Mouse (Mus musculus) ovary, adult 18-20 months (tissue): ENCODE measurements around the gene Mrpl28.
A peak's percentile ranks its signal among the peaks of the same experiment; 100 is the strongest.

ENCODE experiments used
- DNase-seq: peaks from one replicate; pipeline ENCODE4 v3.0.0; 2022; ENCODE audit warnings: low spot score, mixed read lengths

The Mrpl28 gene

GRCm38 (mm10) chr17:26115956-26116487 lies 7.3 kb upstream of the Mrpl28 start:
- no peak for DNase-seq

DNA sequence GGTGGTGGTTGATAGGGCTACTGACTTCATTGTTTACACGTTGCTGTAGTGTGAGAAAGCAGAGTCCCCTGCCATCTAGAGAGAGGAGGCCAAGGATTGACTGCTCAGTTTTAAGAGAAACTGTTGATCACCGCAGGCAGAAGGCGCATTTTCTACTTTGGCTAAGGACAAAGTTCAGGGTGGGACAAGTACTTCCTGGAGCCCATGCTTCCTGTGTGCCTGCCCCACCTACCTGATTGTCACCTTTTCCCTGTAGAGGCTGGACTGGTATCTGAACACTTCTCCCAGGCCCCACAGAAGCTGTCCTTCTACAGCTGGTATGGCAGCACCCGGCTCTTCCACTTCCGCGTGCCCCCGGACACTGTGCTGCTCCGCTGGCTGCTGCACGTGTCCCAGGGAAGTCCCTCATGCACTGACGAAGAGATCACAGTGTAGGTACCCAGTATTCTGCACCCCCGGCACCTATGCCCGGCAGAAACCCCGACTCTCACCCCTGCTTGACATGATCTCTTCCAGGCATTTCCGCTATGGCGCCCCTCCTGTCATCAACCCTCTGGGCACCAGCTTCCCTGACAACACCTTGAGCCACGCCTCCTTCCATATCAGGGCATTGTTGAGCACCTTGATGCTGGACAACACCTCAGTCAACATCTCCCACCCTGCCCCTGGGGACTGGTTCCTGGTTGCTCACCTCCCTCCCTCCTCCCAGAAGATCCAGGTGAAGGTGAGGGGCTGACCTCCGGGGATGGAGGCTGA lies 6.6 kb upstream of the Mrpl28 start:
- no peak for DNase-seq

DNA sequence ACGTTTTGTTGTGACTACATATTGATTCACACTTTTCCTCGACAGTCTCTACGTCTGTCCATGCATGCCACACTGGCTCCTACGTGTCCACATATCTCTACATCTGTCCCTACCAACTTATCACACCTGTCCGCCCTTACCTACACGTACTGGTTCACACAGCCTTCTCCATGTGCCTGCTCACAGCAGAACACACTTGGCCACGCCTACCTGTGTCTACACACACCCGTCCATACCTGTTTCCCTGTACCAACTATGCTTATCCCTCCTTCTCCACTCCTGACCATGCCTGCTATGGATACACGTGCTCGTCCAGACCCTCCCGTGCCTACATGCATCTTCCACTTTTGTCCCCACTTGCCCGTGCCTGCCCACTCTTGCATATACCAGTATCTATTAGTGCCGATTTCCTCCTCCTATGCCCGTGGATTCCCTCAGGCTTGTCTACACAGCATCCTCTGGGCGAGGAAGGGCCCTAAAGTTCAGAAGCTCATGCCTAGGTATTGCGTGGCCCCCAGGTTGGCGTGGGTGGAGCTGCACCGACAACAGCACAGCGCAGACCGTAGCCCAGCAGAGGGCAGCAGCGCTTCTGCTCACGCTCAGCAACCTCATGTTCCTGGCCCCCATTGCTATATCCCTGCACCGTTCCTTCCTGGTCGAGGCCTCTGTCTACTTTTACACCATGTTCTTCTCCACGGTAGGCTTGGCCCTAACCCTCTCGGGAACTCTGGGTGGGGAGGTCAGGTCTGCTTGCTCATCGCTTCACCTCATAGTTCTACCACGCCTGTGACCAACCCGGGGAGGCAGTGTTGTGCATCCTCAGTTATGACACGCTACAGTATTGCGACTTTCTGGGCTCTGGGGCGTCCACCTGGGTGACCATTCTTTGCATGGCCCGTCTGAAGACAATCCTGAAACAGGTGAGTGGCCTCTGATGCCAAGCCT lies 3.3 kb upstream of the Mrpl28 start:
- no peak for DNase-seq

DNA sequence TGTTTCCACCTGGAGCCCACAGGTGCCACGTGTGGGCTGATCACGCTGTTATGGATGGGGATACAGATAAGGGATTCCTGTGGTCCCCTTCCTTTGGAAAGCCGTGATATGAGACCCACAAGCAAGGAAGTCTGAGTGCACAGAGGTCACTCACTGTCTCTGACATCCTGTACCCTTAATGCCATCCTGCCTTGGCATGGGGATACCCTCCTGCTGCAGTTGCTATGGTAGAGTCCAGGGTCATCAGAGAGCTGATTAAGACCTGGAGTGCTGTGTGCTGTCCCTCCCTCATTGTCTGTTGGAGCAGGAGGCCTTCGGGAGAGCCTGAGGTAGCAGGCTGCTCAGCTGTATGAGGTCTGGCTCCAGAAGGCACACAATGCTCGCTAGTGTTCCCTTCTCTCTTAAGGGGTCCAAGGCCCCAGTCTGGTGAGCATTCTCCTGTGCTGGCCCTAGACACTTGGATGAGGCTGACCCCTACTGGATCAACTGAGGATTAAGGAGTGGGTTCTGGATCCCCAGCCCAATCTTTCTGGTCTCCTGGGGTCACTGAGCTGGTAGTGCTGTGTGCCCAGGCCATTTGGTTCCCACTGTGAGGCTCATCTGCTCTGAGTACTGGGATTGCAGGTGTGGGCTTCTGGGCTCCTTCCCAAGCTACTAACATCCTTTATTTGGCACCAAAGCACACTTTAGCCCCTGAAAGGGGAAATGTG lies 714 bp upstream of the Mrpl28 start:
- no peak for DNase-seq

DNA sequence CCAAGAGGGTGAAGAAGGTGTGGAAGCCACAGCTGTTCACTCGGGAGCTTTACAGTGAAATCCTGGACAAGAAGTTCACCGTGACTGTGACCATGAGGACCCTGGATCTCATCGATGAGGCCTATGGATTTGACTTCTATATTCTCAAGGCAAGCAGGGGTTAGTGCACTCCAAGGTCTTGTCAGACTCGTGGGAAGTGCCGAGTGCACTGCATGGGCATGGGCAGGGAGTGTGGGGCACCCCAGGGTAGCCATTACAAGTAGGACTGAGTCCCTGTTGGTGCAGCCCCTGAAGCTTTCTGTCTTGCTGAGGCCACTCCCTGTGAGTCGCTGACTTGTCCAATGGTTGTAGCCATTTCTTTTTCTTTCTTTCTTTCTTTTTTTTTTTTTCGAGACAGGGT lies 1.3 kb downstream of the Mrpl28 start:
- no peak for DNase-seq

DNA sequence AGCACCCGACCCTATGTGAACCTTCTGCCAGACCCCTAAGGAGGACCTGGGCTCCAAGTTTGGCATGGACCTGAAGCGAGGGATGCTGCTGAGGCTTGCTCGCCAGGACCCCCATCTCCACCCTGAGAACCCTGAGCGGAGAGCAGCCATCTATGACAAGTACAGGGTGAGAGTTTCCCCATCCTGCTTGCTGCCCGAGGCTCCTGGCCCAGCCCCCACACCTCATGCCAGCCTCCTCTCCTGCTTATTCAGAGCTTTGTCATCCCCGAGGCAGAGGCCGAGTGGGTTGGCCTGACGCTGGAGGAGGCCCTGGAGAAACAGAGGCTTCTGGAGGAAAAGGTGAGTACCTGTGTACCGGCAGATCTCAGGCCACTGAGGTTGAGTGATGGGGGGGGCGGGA lies 1.9 kb downstream of the Mrpl28 start:
- no peak for DNase-seq

DNA sequence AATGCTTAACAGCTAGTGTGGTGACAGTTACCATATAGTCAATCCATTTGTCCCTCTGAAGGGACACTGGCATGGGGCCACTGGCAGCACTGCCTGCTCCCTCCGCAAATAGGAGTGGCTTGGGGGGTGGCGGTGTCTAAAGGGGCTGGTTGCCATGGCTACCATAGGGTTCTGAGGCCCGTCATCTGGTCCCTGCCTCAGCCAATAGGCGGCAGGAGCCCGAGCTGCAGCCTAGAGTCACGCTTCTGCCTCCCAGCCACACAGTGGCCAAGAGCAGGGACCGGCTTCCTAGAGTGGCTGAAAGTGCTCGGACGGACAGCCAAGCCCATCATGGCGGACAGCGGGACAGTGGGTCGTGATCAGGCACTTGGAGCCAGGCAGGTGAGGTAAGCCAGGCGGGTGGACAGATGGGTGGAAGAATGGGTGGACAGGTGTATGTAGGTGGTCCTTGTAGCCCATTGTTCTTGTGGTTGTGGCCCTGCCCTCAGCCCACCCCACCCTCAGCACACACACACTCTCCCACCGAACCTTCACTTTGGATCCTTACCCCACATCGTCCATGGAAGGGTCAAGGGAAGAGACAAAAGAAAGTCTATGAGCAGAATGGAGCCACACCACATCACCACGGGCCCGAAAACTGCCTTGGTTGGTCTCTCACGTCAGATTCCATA lies 7.9 kb downstream of the Mrpl28 start:
- DNase-seq: no peak

- DNase-seq: no peak
These were observed 8.9 kb downstream of the Mrpl28 start for GRCm38 (mm10) chr17:26131856-26132853.

- DNase-seq: no peak
These were observed 13.9 kb downstream of the Mrpl28 start for GRCm38 (mm10) chr17:26137106-26137750.

DNA sequence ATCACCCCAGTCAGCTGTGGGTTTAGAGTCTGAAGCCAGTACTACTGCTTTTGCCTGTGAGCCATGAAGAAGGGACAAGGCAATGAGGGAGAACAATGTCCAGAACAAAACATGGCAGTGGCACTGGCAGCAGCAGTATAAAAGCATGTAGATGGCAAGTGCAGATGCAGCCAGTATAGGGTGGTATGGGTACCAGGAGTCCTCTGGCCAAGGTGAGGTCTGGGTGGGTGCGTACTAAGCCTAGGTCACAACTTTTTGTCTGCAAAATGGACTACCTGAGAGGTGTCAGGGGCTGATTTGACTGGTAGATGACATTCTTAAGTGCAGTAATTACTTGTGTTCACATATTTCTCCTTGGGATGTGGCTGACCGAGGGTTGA lies 14.4 kb downstream of the Mrpl28 start:
- DNase-seq: no peak

- DNase-seq: peak; percentile 97
These were observed 15.0 kb downstream of the Mrpl28 start, which contains the start of gene Axin1 for GRCm38 (mm10) chr17:26138239-26138836. TSS of gene Axin1 (plus strand) at chr17:26138688.

GRCm38 (mm10) chr17:26138901-26139381 lies 15.6 kb downstream of the Mrpl28 start:
- peak; percentile 32 for DNase-seq

- DNase-seq: no peak
These were observed 19.5 kb downstream of the Mrpl28 start for GRCm38 (mm10) chr17:26142796-26143195.

GRCm38 (mm10) chr17:26143386-26143785 lies 20.1 kb downstream of the Mrpl28 start:
- DNase-seq: no peak

DNA sequence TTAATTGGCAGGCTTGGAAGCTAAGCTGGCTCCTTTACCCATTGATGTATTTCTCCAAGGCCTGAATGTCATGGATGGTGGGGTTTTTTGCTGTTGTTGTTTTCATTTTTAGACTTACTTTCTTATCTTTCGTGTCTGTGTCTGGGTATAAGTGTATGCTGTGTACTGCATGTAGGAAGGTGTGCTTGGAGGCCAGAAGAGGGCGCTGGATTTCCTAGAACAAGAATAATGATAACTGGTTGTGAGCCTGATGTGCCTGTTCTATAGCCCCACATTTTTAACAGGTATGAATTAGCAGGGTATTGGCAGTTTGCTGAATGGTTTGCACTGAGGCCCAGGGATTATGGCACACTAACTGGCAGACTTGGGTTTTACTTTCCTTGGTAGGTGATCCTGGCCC lies 25.8 kb downstream of the Mrpl28 start:
- DNase-seq: no peak

DNA sequence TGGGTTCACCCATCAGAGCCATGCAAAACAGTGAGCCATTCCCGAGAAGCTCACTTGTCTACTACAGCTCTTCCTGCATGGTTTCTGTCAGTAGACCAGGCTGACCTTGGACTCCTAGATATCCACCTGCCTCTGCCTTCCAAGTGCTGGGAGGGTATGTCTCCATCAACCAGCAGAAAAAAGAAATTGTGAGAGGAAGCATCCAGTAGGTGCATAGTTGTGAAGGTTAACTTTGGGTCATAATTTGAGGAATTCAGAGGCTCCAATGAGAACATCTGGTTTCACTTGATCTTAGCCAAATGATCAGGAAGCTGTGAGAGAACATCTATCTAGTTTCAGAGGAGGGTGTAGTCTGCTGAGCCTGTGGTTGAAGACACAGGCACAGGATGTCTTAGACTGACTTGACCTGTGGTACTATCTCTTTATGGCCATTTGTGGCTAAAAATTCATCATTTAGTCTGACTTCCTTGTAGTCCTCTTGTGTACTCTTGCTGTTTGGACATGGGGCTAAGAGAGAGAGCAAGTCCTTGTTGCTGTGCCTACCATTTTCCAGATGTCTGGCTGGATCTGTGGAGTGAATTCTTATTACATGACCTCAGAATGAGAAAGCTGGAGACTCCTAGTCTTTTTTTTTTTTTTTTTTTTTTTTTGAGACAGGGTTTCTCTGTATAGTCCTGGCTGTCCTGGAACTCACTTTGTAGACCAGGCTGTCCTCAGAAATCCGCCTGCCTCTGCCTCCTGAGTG lies 28.8 kb downstream of the Mrpl28 start:
- DNase-seq: no peak

GRCm38 (mm10) chr17:26162736-26163135 lies 39.4 kb downstream of the Mrpl28 start:
- no peak for DNase-seq

GRCm38 (mm10) chr17:26168039-26168438 lies 44.7 kb downstream of the Mrpl28 start:
- DNase-seq: no peak
